Mouse (Mus musculus) testis, postnatal 14 days (tissue): ENCODE results near the gene Csk.

Experiments used
- DNase-seq: peaks from one replicate; pipeline ENCODE4 v3.0.0; 2021; ENCODE audit warnings: low spot score

Gene Csk

GRCm38 (mm10) chr9:57602098-57602497 lies 51.3 kb downstream of the Csk start:
- no peak for DNase-seq

GRCm38 (mm10) chr9:57601353-57601706 lies 52.1 kb downstream of the Csk start:
- DNase-seq = no peak

GRCm38 (mm10) chr9:57600620-57601352 lies 52.6 kb downstream of the Csk start:
- no peak for DNase-seq

GRCm38 (mm10) chr9:57598851-57599563 lies 54.4 kb downstream of the Csk start:
- no peak for DNase-seq

GRCm38 (mm10) chr9:57597929-57598382 lies 55.5 kb downstream of the Csk start:
- no peak for DNase-seq

GRCm38 (mm10) chr9:57597265-57597664 lies 56.2 kb downstream of the Csk start:
- DNase-seq = no peak

GRCm38 (mm10) chr9:57594174-57594509 lies 59.3 kb downstream of the Csk start:
- no peak for DNase-seq

- DNase-seq = no peak
Observed at GRCm38 (mm10) chr9:57593454-57594173, 59.8 kb downstream of the Csk start.

GRCm38 (mm10) chr9:57590726-57591125 lies 62.7 kb downstream of the Csk start:
- no peak for DNase-seq

- DNase-seq = peak; percentile 82
Observed at GRCm38 (mm10) chr9:57589224-57590126, 64.0 kb downstream of the Csk start, which contains the start of gene Ulk3. TSS of gene Ulk3 (plus strand) at chr9:57589452.

- no peak for DNase-seq
Observed at GRCm38 (mm10) chr9:57584991-57585390, 68.4 kb downstream of the Csk start.

- no peak for DNase-seq
Observed at GRCm38 (mm10) chr9:57577144-57577849, 76.1 kb downstream of the Csk start.
